Mouse (Mus musculus) central nervous system, embryonic 11.5 days (tissue): ENCODE results near the gene 2210016F16Rik. TPM values are rescaled to one million over a fixed set of nuclear protein-coding genes. Genes with fewer than 3 reads are reported as not detected.

Experiments used
- polyA plus RNA-seq: library from polyadenylated mRNA; depleted of rRNA; stranded (reverse); fragments of >200 nt; gene quantifications from 2 replicates; pipeline ENCODE4 v1.2.3, GENCODE M21; 2012; rRNA removed

2210016F16Rik gene
- polyA plus RNA-seq = 15.5 and 27.3 TPM in 2 replicates

GRCm38 (mm10) chr13:58384779-58385546 is at the start of gene 2210016F16Rik:
Gene 2210016F16Rik (minus strand): TSS chr13:58385225.

GRCm38 (mm10) chr13:58403243-58403642 is 18.2 kb upstream of the 2210016F16Rik start, which contains the start of gene Hnrnpk:
Gene Hnrnpk (minus strand): TSS chr13:58403343.

DNA sequence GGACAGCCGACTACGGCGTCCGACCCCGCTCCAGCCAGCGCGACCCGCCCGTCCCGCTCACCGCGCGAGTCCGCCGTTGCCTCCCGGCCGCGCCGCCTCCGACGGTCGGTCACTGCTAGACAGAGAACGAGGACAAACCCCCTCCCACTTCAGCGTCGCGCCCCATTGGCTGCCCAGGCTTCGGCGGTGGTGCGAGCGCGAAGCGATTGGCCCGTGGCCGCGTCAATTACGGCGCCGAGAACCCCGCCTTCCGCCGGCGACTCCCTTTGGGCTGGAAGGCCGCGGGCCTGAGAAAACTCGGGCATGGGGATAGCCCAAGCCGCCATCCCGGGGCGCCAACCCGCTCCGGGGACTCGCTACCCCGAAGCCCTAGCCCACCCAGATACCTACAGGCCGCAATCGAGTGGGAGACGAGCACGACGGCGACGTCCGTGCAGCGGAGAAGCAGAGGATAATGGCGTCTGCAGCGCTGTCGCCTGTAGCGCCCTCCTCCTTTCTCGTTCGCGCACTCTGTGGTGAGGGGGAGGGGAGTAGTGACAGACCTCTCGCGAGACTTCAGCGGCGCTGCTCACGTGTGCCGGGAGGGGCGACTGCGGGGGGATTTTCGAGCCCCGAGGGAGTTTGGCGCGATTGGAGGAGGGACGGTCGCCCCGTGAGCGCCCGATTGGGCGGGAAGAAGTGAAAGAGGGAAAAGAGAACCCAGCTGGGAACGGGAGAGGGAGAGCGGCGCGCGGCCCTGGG is 17.1 kb upstream of the 2210016F16Rik start, which contains the start of gene Rmi1:
Gene Rmi1 (plus strand): TSS at position 246 of the 741 bp plus-strand sequence.

GRCm38 (mm10) chr13:58358629-58359303 is 26.3 kb downstream of the 2210016F16Rik start, which contains the start of gene Kif27:
Gene Kif27 (minus strand): TSS chr13:58359122.

Other genes starting within 250 kb of the 2210016F16Rik start
- 26.0 and 52.7 TPM in 2 replicates for gene Idnk, start 227.6 kb downstream of the 2210016F16Rik start, polyA plus RNA-seq
- 58.6 and 88.6 TPM in 2 replicates for gene Ubqln1, start 169.6 kb downstream of the 2210016F16Rik start, polyA plus RNA-seq
- 37.1 and 44.9 TPM in 2 replicates for gene Gkap1, start 109.5 kb downstream of the 2210016F16Rik start, polyA plus RNA-seq
- 1.3 and 4.7 TPM in 2 replicates for gene Kif27, start 26.1 kb downstream of the 2210016F16Rik start, polyA plus RNA-seq
- 17.9 and 20.3 TPM in 2 replicates for gene Rmi1, start 17.0 kb upstream of the 2210016F16Rik start, polyA plus RNA-seq
- gene Hnrnpk, start 18.1 kb upstream of the 2210016F16Rik start, polyA plus RNA-seq = 1,299 and 2,632 TPM in 2 replicates
- 0.04 TPM in 1 of 2 replicates, not detected in the other for gene Slc28a3, start 225.7 kb upstream of the 2210016F16Rik start, polyA plus RNA-seq